Mouse (Mus musculus): ENCODE data around the gene Slco3a1.

Gene Slco3a1

DNA sequence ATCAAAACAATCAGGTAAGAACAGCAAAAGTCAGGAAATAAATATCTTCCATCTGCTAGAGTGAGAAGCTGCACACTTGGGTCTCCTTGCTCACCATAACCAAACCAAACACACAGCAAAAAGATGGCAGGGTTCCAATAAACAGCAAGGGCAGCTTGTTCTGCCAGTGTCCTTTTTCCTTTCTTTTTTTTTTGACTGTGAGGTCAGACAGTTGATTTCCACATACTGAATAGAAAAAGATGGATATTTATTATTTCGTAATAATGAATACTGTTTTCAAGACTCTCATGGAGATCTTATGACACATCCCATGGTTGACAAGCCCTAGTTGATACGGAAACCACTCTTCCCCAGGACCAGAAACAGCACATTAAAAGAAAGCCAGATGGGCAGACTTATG is 274.2 kb downstream of the Slco3a1 start:
- no peak for DNase-seq (ENCODE audit: low spot score)

DNA sequence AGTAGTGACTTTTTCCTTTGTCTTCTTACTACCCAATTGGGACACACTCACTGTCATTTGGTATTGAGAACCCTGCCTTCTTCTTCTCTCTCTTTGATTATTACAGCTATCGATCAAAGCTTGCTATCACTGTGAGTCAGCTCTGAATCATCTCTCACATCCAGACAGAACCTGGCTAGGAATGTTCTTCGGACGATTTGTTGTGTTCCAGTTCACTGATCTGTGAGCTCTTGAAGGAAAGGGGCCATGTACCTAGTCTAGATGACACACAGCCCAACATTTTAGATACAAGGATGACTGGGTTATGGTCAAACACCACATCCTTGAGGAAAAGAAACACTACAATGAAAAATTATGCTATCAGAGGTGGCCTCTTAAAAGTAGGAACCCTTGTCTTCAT is 275.2 kb downstream of the Slco3a1 start:
- no peak for DNase-seq (ENCODE audit: low spot score)

DNA sequence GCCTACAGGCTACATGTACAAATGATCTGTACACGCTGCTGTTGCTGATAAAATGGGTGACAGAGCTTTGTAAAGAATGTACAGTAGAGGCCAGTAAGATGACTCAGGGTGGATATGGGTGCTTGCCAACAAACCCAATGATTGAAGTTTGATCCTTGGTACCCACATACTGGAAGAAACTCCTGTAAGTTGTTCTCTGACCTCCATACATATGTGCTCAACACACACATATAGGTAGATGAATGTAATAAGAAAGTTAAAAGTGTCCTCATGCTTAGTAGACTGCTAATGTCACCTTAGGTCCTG is 284.5 kb downstream of the Slco3a1 start:
- no peak for DNase-seq (ENCODE audit: low spot score)

DNA sequence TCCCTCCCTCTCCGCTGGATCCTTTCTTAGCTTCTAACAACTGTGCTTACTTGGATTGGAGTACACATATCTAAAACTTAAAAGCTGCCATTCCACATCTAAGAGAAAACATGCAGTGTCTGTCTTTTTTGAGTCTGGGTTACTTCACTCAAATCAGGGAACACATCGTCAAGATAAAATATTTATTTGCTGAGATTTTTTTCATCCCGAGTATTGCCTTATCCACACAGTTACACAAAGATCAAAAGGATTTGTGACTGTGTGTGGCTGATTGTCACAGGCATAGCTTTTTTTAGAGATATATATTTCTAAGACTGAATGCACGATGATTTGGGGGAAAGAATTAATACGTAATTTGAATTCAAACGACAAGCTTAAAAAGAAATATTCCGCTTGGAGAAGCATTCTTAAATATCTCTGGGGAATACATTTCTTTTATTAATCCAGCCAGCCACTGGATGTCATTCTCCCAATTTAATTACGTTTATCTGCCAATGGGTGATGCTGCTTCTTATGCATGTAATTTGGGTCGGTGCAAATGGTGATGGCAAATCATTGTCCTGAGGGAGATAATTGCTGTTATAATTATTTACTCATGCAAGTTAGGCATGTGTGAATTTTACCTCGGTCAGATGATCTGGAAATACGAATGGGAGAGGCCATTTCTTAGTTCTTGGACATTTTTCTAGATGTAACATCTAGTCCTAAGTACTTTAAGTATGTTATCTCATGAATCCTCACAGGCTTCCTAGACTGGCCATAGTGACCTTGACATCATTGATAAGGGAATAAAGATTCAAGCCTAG is 285.1 kb downstream of the Slco3a1 start:
- DNase-seq (ENCODE audit: low spot score): no peak

DNA sequence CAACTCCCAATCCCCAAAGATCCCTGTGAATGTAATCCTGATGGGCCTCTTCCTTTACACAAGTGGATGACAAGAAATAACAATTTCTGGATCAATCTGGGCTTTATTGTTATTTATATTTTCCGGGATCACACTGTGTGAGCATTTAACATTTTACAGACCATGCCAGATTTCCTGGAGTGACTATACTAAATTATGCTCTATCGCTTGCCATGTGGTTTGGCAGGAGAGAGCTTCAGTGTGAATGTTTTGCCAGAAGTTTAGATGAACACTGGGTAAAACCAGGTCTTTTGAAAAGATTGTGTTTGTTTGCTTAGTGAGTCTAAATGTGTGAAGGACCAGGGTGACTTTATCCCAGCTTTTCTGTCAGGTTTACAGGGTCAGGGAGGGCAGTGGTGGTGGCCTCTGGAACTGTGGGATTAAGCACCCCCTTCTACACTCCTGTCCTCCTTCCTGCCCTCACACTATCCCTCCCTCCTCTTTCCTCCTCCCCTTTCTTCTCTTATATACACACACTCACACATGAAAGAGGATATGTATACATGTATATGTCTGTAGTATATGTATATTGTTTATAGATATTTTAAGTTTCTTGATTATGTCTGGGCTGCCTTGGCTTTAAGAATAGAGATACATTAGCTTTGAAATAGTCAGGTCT is 287.9 kb downstream of the Slco3a1 start:
- DNase-seq (ENCODE audit: low spot score): no peak

DNA sequence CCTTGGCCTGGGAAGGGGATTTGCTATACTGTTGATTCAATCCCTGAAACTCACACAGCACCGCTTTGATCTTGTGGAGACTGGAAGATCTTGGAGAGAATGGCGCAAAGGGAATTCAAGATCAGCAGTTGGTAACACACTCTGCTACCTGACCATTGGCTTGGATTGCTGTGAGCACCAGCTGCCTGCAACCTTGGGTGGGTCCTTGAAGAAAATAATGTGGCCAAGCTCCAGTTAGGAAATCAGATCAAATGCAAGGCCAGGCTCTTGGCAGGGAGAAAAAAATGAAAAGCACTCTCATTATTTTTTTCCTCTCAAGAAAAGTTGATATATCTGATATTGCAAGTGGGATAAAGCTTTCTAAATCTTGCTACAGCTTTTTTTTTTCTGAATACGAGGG is 298.3 kb downstream of the Slco3a1 start:
- no peak for DNase-seq (ENCODE audit: low spot score)

DNA sequence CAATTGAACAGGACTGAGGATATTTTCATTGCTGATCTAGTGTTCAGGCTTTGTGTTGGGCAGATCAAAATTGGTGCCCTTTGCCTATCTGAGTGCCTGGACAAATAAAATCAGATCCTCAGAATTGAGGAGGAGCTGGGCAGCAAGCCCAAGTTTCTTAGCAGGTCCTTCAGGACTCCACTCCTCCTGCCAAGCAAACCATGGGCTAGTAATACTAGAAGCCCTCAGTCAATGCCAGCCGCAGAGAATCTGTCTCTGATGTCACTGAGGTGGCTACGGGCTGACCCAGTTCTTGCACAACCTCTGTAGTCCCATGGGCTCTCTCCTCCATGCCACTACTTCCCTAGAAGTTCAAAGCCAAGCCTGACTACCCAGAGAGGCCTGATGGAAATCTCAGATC is 302.5 kb downstream of the Slco3a1 start:
- no peak for DNase-seq (ENCODE audit: low spot score)

DNA sequence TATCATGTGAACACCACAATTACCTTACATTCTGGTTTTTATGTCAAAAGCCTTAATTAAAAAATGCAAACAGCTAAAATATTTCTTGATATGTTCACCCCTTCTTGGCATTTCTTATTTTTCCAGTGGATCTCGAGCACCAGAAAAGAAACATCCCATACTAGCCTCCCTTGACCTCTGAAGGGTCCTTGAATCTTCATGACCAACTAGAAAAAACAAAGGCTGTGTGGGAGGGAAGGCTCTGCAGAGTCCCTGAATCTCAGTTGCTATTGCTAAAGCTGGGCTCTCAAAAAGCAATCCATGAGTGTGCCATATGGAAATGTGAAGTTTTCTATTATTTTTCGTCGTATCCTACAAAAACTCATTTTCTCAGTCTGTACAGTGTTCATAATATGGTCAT is 313.3 kb downstream of the Slco3a1 start:
- DNase-seq (ENCODE audit: low spot score): no peak

DNA sequence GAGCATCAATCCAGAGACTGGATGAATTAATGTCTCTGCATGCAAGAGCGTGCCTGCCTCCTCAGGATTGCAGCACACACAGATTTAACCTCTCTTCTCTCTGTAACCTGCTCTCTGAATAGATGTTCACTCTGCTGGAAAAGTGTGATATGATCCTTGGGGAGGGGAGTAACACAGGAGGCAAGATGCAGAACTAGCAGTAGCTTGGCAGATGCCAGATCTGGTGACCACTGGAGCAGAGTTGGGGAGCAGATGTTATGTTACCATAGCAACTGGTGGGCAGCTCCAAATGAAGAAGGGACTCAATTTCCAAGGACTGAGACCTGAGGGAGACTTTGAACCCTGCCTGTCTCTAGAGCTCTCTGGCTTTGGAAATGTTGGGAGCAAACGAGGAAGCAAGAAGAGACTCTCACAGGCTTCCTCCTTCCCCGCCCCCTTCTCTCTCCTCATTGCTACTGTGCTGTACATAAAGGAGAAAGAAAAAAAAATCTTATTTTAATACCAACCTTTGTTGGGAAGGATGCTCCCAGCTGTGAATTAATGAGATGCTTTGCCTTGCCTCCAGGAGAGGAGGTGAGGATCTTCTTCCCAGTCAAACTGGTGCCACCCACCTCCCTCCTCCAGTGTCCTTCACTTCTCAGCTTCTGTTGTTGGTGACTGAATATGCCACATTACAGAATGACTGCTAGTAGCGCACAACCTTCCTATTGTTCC is 314.0 kb downstream of the Slco3a1 start:
- no peak for DNase-seq (ENCODE audit: low spot score)

All from ovary, postnatal 14 days (tissue).